Mouse (Mus musculus): ENCODE data around the gene Cd9. TPM values are rescaled to one million over a fixed set of nuclear protein-coding genes. Genes with fewer than 3 reads are reported as not detected.

Gene Cd9
- polyA plus RNA-seq, 1 experiment from 2014 or later: 137 TPM

DNA sequence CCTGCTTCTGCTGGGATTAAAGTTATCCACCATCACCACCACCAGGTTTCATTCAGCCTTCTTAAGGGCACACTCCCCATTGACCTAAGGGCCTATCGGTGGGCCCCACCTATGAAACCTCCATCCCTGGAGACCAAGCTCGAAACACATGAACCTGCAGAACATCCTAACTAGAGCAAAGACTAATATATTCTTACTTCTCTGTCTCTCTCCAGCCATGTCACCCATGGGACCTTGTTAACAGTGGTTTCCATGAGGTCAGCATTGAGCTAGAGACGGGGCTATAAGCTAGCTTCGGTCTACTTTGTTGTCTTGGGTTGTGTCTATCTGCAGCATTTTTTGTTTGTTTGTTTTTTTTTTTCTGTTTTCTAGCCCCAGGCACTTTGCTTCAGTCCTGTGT, 11.8 kb upstream of the Cd9 start:
- H3K4me1 ChIP-seq (ENCODE audit: control insufficient read depth, insufficient read depth, low read depth, low read length): no peaks in the 10 kb centered on the region
- ATAC-seq: no peak
- H3K27me3 ChIP-seq (replicated peaks; ENCODE audit: control insufficient read depth, insufficient read depth, low read length): no peaks in the 10 kb centered on the region
- no peak overlapping the region for H3K4me2 ChIP-seq (ENCODE audit: low read length)
- no peak overlapping the region for H3K9ac ChIP-seq (ENCODE audit: low read depth, low read length)
- H3K9me3 ChIP-seq (ENCODE audit: control insufficient read depth, low read length): no peaks in the 10 kb centered on the region
- no peaks in the 10 kb centered on the region for H3K36me3 ChIP-seq (ENCODE audit: control insufficient read depth, insufficient read depth, low read length)
- H3K27ac ChIP-seq (ENCODE audit: low read depth, low read length): no peak overlapping the region
- no peak overlapping the region for H3K4me3 ChIP-seq (ENCODE audit: low read length)
- WGBS: 95% methylated on average over 4 of the region's 4 CpGs

DNA sequence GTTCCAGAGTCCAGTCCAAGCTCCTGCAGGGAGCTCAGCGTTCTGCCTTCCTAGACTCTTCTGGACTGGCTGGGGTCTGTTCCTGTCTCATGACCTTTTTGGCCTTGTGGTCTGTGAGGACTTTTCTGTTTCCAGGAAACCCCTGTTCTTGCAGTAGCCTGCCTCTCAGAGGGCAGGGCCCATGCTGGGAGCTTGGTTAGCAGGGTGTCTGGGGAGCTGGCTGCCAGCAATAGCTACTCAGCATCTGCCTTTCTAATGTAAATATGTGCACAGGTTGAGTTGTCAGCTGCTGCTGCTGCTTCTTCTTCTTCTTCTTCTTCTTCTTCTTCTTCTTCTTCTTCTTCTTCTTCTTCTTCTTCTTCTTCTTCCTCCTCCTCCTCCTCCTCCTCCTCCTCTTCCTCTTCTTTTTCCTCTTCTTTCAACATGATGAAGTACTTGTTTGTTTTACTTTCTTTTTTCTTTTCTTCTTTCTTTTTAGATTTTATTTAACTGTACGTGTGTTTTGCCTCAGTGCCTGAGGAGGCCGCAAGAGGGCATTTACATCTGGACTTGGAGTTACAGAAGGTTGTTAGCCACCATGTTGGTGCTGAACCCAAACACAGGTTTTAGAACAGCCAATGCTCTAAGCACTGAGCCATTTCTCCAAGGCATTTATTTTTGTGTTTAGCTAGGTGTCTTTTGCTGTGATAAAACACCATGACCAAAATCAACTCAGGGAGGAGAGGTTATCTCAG, 10.2 kb upstream of the Cd9 start:
- Histone ChIP-seq H3K27me3 (replicated peaks; ENCODE audit: control insufficient read depth, insufficient read depth, low read length) (no peaks in the 10 kb centered on the region), H3K4me1 (ENCODE audit: control insufficient read depth, insufficient read depth, low read depth, low read length) (no peaks in the 10 kb centered on the region), H3K9ac (ENCODE audit: low read depth, low read length) (no peak overlapping the region), H3K4me3 (ENCODE audit: low read length) (no peak overlapping the region), H3K4me2 (ENCODE audit: low read length) (no peak overlapping the region), H3K27ac (ENCODE audit: low read depth, low read length) (no peak overlapping the region), H3K36me3 (ENCODE audit: control insufficient read depth, insufficient read depth, low read length) (no peaks in the 10 kb centered on the region), H3K9me3 (ENCODE audit: control insufficient read depth, low read length) (no peaks in the 10 kb centered on the region)
- WGBS: 38% methylated on average over 3 of the region's 3 CpGs
- ATAC-seq: no peak

DNA sequence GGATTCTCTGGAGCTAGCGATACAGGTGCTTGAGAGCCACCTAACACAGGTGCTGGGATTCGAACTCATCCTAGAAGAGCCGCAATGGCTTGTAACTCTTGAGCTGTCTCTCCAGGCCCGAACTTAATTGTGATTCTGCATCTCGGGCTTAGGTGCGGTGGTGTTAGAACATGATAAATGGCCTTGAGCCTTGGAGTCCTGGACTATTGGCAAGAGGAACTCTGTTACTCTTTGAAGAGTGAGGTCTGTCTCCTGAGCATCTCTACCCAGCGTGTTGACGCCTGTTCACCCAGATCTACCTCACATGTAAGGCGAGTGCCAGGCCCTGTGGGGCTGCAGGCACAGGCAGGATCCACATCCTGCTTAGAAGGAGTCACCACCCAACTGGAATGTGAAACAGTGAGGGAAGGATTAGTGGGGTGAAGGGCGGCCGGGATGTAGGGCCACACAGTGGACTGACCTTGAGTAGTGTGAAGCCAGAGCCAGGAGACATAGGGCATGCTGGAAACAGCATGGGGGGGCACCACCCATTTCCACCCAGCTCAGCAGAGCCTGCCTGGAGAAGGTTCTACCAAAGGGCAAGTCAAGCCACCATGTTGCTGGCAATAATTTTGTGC, 8.7 kb upstream of the Cd9 start:
- no peak overlapping the region for H3K4me2 ChIP-seq (ENCODE audit: low read length)
- no peak overlapping the region for H3K27ac ChIP-seq (ENCODE audit: low read depth, low read length)
- ATAC-seq: no peak
- H3K27me3 ChIP-seq (replicated peaks; ENCODE audit: control insufficient read depth, insufficient read depth, low read length): no peaks in the 10 kb centered on the region
- 94% methylated on average over 11 of the region's 11 CpGs for WGBS
- no peaks in the 10 kb centered on the region for H3K9me3 ChIP-seq (ENCODE audit: control insufficient read depth, low read length)
- H3K4me3 ChIP-seq (ENCODE audit: low read length): no peak overlapping the region
- H3K36me3 ChIP-seq (ENCODE audit: control insufficient read depth, insufficient read depth, low read length): no peaks in the 10 kb centered on the region
- H3K9ac ChIP-seq (ENCODE audit: low read depth, low read length): no peak overlapping the region
- no peaks in the 10 kb centered on the region for H3K4me1 ChIP-seq (ENCODE audit: control insufficient read depth, insufficient read depth, low read depth, low read length)

DNA sequence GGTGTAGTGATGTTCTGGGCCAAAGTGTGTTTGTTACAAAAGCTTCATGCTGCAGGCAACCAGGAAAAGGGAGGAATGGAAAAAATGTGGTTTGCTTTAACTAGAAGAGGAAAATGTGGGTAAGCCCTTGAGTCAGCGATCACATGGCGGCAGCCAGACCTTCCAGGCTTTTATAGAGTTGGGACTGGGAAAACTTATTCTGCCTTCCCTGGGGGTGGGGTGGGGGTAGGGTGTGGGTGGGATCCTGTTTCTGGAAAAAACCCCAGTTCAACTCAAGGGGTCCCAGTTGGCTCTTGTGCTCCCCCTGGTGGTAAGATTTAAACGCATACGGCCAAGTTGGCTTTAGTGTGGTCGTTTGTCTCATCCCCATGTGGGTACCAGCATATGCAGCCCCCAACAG, 3.5 kb upstream of the Cd9 start:
- Histone ChIP-seq H3K27me3 (replicated peaks; ENCODE audit: control insufficient read depth, insufficient read depth, low read length) (peaks cover 4% of the 10 kb centered on the region), H3K4me1 (ENCODE audit: control insufficient read depth, insufficient read depth, low read depth, low read length) (peaks cover 5% of the 10 kb centered on the region; the same call in 1 of the 2 replicates), H3K9me3 (ENCODE audit: control insufficient read depth, low read length) (no peaks in the 10 kb centered on the region), H3K9ac (ENCODE audit: low read depth, low read length) (no peak overlapping the region), H3K4me3 (ENCODE audit: low read length) (no peak overlapping the region), H3K4me2 (ENCODE audit: low read length) (no peak overlapping the region), H3K36me3 (ENCODE audit: control insufficient read depth, insufficient read depth, low read length) (no peaks in the 10 kb centered on the region), H3K27ac (ENCODE audit: low read depth, low read length) (no peak overlapping the region)
- 26% methylated on average over 5 of the region's 5 CpGs for WGBS
- ATAC-seq: no peak

DNA sequence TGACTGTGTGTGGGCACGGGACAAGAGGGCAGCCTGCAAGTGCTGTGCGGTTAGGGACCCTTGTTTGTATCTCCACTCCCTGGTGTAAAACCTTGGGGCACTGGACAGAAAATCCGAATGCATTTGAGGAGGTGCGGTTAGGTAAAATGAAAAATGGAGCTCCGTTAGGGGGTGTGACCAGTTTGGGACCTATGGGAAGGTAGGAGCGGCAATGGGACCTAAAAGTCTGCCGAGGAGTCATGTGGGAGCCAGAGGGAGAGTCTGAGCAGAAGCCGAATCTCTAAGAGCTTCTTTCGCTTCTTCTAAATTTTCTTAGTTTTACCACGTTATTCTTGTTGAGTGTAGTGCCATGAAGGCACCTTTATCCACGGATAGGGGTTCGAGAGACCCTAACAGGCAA, 1.8 kb upstream of the Cd9 start:
- Histone ChIP-seq H3K4me2 (ENCODE audit: low read length) (no peak overlapping the region), H3K36me3 (ENCODE audit: control insufficient read depth, insufficient read depth, low read length) (no peaks in the 10 kb centered on the region), H3K9ac (ENCODE audit: low read depth, low read length) (no peak overlapping the region), H3K9me3 (ENCODE audit: control insufficient read depth, low read length) (no peaks in the 10 kb centered on the region), H3K4me1 (ENCODE audit: control insufficient read depth, insufficient read depth, low read depth, low read length) (peaks cover 5% of the 10 kb centered on the region), H3K27me3 (replicated peaks; ENCODE audit: control insufficient read depth, insufficient read depth, low read length) (peaks cover 4% of the 10 kb centered on the region), H3K27ac (ENCODE audit: low read depth, low read length) (no peak overlapping the region), H3K4me3 (ENCODE audit: low read length) (no peak overlapping the region)
- no peak for ATAC-seq
- 92% methylated on average over 12 of the region's 12 CpGs for WGBS

DNA sequence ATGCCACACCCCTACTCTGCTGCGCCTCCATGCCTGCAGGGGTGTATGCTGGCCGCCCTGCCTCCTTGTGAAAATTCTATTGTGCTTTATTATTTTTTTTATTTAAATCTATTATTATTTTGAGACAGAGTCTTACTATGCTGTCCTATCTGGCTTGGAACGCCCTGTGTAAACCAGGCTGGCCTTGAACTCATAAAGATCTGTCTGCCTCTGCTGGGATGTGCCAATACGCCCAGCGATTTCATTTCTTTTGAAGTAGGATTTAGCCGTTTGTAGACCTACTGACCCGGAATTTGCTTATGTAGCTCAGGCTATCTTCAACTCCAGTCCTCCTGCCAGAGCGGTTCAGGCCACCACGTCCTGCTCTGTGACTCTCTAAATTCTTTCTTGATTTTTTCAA, 770 bp upstream of the Cd9 start:
- no peak for ATAC-seq
- Histone ChIP-seq H3K27ac (ENCODE audit: low read depth, low read length) (no peak overlapping the region), H3K4me3 (ENCODE audit: low read length) (no peak overlapping the region), H3K36me3 (ENCODE audit: control insufficient read depth, insufficient read depth, low read length) (no peaks in the 10 kb centered on the region), H3K9ac (ENCODE audit: low read depth, low read length) (no peak overlapping the region), H3K27me3 (replicated peaks; ENCODE audit: control insufficient read depth, insufficient read depth, low read length) (peaks cover 4% of the 10 kb centered on the region), H3K4me2 (ENCODE audit: low read length) (no peak overlapping the region; the same call in 1 of the 2 replicates), H3K4me1 (ENCODE audit: control insufficient read depth, insufficient read depth, low read depth, low read length) (peaks cover 5% of the 10 kb centered on the region), H3K9me3 (ENCODE audit: control insufficient read depth, low read length) (no peaks in the 10 kb centered on the region)
- 76% methylated on average over 9 of the region's 9 CpGs for WGBS

DNA sequence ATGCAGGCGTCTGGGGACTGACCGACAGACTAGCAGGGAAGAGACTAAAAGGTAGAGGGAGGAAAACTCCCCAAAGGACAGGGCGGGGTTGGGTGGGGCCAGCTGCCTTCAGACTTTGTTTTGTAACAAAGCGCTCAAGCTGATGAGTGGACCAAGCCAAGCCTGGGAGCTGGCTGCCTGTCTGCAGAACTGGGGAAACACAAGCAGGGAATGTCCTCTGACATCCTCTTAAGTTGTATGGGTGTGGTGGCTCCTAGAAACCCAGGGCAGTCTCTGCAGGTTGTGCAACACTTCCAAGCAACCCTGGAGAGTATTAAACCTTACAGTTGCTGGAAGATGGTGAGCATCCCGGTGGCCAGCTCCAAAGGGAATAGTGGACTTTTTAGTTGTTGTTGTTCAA, 1.4 kb downstream of the Cd9 start:
- 50% methylated on average over 5 of the region's 5 CpGs for WGBS
- H3K27ac ChIP-seq (ENCODE audit: low read depth, low read length): no peak overlapping the region
- H3K9me3 ChIP-seq (ENCODE audit: control insufficient read depth, low read length): no peaks in the 10 kb centered on the region
- peaks cover 5% of the 10 kb centered on the region for H3K4me1 ChIP-seq (ENCODE audit: control insufficient read depth, insufficient read depth, low read depth, low read length)
- peak overlapping the region; percentile 96 for H3K4me2 ChIP-seq (ENCODE audit: low read length)
- no peak overlapping the region for H3K9ac ChIP-seq (ENCODE audit: low read depth, low read length)
- H3K36me3 ChIP-seq (ENCODE audit: control insufficient read depth, insufficient read depth, low read length): no peaks in the 10 kb centered on the region
- ATAC-seq: no peak
- peak overlapping the region; percentile 73 for H3K4me3 ChIP-seq (ENCODE audit: low read length)
- H3K27me3 ChIP-seq (replicated peaks; ENCODE audit: control insufficient read depth, insufficient read depth, low read length): peaks cover 4% of the 10 kb centered on the region

DNA sequence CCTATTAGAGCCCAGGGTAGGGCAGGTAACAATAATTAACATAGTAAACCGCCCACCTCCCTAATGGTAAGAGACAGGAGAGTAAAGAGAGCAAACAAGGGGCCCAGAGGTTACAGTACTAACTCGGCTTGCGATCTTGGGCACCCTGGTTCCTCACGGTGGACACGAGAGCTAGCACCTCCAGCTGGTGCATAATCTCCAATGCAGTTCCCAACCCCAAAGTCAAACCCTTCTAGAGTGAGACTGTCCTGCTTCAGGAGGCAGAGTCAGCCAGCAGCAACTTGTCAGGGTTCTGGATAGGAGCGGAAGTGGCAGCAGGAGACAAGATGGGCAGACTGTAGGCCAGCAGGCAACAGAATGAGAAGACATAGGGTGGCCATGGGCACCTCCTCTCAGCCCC, 1.9 kb downstream of the Cd9 start:
- no peak overlapping the region for H3K27ac ChIP-seq (ENCODE audit: low read depth, low read length)
- H3K27me3 ChIP-seq (replicated peaks; ENCODE audit: control insufficient read depth, insufficient read depth, low read length): peaks cover 4% of the 10 kb centered on the region
- no peaks in the 10 kb centered on the region for H3K9me3 ChIP-seq (ENCODE audit: control insufficient read depth, low read length)
- no peak for ATAC-seq
- H3K9ac ChIP-seq (ENCODE audit: low read depth, low read length): no peak overlapping the region
- no peaks in the 10 kb centered on the region for H3K36me3 ChIP-seq (ENCODE audit: control insufficient read depth, insufficient read depth, low read length)
- H3K4me1 ChIP-seq (ENCODE audit: control insufficient read depth, insufficient read depth, low read depth, low read length): peaks cover 5% of the 10 kb centered on the region
- H3K4me2 ChIP-seq (ENCODE audit: low read length): peak overlapping the region; percentile 96
- peak overlapping the region; percentile 73 for H3K4me3 ChIP-seq (ENCODE audit: low read length)
- WGBS: 78% methylated on average over 6 of the region's 6 CpGs

DNA sequence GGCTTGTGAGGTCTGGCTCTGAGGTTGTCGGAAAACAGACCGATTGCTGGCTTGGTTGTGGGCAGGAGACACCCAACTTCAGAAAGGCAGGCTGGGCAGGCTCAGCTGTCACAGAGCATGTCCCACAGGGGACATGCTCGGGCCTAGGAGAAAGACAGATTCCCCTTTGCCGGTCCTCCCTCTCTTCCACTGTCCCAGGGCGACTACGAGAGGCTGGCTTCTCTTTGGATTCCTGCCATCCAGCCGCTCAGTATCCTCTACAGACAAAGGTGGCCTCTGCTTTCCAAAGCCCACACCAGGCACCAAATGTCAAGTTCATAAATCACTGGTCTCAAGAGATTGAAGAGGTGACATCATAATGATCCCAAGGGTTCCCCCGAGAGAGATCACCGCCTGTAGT, 2.6 kb downstream of the Cd9 start:
- H3K4me3 ChIP-seq (ENCODE audit: low read length): peak overlapping the region; percentile 3
- no peak overlapping the region for H3K27ac ChIP-seq (ENCODE audit: low read depth, low read length)
- no peaks in the 10 kb centered on the region for H3K36me3 ChIP-seq (ENCODE audit: control insufficient read depth, insufficient read depth, low read length)
- H3K4me1 ChIP-seq (ENCODE audit: control insufficient read depth, insufficient read depth, low read depth, low read length): peaks cover 5% of the 10 kb centered on the region
- ATAC-seq: no peak
- 66% methylated on average over 9 of the region's 9 CpGs for WGBS
- peaks cover 4% of the 10 kb centered on the region for H3K27me3 ChIP-seq (replicated peaks; ENCODE audit: control insufficient read depth, insufficient read depth, low read length)
- no peaks in the 10 kb centered on the region for H3K9me3 ChIP-seq (ENCODE audit: control insufficient read depth, low read length)
- H3K9ac ChIP-seq (ENCODE audit: low read depth, low read length): no peak overlapping the region
- peak overlapping the region; percentile 96 for H3K4me2 ChIP-seq (ENCODE audit: low read length)
